Mouse (Mus musculus): ENCODE data around the gene Ppp1r9a. TPM values are rescaled to one million over a fixed set of nuclear protein-coding genes. Genes with fewer than 3 reads are reported as not detected.

The Ppp1r9a gene
- total RNA-seq, 2 experiments from 2014 or later: 171 TPM

DNA sequence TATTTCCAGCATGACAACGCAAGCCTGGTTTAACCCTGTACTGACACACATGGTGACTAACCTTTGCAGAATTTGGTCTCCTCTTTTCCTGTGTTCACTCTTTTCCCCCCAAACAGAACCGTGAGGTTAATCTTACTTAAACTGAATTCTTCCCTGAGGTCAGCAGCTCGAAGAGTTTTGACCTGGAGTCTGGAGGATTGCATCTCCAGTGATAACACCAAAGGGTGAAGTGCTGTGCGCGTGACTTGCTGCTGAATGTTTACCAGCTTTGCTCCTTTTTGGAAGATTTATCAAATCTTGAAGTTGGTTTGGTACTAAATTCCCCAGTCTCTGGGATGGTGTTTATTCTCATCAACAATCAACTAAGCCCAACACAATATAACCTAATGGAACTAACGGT is 252.1 kb downstream of the Ppp1r9a start:
- DNase-seq (ENCODE audit: low spot score in 2 of 2): no peak
- no peak for TF ChIP-seq CTCF (conservative IDR thresholded peaks at IDR 0.05)
- Histone ChIP-seq H3K4me3 (no peak overlapping the region), H3K27ac (no peak overlapping the region)

DNA sequence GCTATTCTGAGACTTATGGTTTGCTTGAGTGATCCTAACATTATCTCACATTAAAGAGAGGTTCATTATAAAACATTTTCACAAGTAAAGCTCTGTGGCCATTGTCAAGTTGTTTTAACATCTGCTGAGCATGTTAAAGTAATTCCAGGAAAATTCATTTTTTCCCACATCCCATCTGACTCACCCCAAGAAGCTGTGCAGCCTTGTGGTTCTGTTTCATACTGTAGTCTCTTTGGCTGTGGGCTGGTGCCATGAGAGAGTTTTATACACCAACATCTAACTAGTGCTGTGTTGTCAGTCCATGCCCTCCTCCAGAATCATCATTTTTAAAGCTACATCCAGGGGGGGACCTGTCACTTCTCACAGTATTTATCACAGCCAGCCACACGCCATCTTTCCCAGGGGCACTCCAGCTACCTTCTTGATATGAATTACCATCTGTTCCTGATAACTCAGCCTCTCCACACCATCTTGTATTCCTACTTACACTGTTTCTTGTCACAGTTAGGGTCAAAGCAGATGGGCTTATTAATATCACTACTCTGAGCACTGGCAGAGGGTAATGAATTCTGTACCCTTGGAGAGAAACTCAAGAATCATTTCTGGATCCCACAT is 252.7 kb downstream of the Ppp1r9a start:
- H3K4me3 ChIP-seq: no peak overlapping the region
- DNase-seq (ENCODE audit: low spot score in 2 of 2): no peak
- no peak for TF ChIP-seq CTCF (conservative IDR thresholded peaks at IDR 0.05)
- H3K27ac ChIP-seq: no peak overlapping the region

DNA sequence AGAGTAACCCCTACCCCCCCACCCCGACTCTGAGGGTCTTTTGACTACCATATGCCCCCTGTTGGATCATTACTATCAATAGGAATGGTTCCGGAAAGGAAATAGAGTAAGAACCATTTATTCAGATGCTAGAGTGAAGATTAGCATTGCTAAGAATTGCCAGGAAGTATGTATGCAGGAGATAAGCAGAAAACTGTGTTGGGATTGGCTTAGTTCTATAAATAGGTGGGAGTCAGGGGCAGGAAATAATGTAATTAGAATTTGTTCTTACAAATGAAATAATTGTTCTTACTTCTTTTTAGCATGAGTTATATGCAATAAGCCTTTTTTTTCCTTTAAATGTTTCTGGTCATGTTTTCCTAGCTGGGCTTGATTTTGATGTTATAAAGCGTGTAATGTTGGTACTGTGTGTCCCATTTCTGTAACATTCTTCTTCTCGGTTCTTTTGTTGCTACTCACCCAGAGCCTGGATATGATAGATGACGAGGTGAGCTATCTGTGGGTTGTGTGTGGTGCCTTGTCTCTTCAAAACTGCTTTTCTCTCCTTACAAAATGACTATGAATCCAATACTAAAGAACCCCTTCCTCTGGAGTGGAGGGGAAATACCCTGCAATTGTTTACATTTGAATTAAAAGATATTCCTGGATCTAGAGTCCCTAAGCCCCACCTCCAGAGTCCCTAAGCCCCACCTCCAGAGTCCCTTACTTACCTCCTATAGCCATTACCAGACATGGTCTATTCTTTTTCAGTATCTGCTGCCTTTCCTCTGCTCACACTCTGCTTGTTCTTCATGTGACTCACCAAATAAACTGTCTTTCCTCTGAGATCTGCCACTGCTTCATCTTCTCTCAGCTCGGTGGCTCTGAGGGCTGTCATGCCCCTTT is 254.1 kb downstream of the Ppp1r9a start:
- no peak overlapping the region for H3K4me3 ChIP-seq
- TF ChIP-seq CTCF (conservative IDR thresholded peaks at IDR 0.05): no peak
- no peak for DNase-seq (ENCODE audit: low spot score in 2 of 2)
- H3K27ac ChIP-seq: no peak overlapping the region

DNA sequence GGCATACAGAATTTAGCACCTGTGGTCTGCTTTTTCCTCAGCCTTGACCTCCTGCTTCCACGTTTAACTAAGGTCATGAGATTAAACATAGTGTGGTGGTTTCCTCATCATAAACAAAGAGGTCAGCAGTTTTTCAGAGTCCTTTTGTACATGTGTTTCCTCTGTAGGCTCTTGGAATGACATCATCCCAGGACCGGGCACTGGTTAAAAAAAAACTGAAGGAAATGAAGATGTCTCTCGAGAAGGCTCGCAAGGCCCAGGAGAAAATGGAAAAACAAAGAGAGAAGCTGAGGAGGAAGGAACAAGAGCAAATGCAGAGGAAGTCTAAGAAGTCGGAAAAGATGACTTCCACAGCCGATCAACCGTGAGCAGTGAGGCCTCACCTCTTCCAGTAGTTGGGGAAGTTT is 256.7 kb downstream of the Ppp1r9a start:
- no peak for DNase-seq (ENCODE audit: low spot score in 2 of 2)
- Histone ChIP-seq H3K4me3 (no peak overlapping the region), H3K27ac (no peak overlapping the region)
- TF ChIP-seq CTCF (conservative IDR thresholded peaks at IDR 0.05): no peak

- no peak for TF ChIP-seq CTCF (conservative IDR thresholded peaks at IDR 0.05)
- no peak for DNase-seq (ENCODE audit: low spot score in 2 of 2)
- Histone ChIP-seq H3K27ac (no peak overlapping the region), H3K4me3 (no peak overlapping the region)
Measured at GRCm38 (mm10) chr6:5162052-5162451, 259.3 kb downstream of the Ppp1r9a start.

DNA sequence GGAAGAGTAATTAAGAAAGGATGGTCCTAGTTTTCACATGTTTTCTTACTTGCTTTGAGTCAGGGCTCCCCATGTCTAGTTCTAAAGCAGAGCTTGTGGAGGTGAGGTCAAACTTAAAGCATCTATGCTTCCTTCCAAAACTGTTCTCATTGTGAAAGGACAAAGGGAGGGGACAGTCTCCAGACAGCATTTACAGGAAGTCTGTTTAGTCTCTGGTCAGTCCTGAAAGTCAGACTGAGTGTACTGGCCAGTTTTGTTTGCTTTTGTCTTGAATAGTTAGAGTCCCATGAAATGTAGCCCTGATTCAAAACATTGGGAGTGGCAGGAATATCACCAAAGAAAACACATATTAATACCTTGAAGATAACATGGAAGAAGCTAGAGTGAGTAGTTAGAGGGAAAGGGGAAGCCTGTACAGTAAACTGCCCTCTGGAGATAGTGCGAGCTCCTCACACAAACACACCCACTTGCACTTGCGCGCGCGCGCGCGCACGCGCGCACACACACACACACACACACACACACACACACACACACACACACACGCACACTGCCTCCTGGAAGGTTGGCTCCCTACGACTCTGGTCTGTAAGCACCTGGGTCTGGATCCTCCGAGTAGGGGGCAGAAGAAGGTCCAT is 260.9 kb downstream of the Ppp1r9a start:
- Histone ChIP-seq H3K27ac (no peak overlapping the region), H3K4me3 (no peak overlapping the region)
- no peak for DNase-seq (ENCODE audit: low spot score in 2 of 2)
- no peak for TF ChIP-seq CTCF (conservative IDR thresholded peaks at IDR 0.05)

DNA sequence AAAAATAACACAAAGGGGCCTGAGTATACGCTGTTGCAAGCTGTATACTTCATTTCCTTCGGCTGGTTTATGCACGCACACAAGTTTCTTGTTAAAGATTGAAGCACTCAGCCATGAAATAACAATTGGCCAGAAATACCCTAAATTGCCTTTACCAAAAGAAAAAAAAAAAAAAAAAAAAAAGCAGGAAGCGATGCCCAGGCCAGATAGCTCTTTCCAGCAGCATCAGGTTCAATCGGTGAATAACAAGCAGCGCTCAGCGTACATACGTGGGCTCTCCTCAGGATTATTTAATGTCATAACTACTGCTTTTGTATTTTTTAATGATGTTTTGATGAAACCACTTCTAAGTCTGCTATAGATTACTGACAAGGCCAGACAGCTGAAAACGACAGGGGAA is 262.1 kb downstream of the Ppp1r9a start:
- no peak overlapping the region for H3K4me3 ChIP-seq
- no peak for DNase-seq (ENCODE audit: low spot score in 2 of 2)
- no peak overlapping the region for H3K27ac ChIP-seq
- TF ChIP-seq CTCF (conservative IDR thresholded peaks at IDR 0.05): no peak

DNA sequence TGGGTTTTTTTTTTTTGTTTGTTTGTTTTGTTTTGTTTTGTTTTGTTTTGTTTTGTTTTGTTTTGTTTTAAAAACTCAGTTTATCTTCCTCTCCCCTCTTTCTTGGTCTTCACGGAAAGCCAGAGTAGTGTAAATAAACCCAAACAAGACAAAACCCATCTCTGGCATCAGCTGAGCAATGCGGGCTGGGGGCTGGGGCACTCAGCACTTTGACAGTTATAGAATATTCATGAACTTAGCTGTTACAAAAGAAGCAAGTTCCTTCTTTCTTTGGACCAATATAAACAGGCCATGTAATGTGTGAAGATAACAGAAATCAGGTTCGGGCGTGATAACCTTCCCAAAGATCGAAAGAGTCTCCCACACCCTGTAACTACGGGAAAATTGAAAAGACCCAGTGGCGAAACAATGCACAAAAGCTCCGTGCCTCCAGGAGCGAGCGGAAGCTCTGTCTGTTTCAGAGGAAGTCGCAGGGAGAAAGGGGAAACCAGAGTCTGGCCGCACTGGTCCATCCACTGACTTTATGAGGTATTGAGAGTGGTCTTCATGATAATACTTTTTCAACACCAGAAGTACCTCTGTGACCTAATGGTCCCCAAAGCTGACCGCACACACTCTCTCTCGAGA is 264.4 kb downstream of the Ppp1r9a start:
- TF ChIP-seq CTCF (conservative IDR thresholded peaks at IDR 0.05): no peak
- Histone ChIP-seq H3K27ac (peak overlapping the region; percentile 64), H3K4me3 (peak overlapping the region; percentile 17; the same call in 1 of the 2 replicates)
- DNase-seq (ENCODE audit: low spot score in 2 of 2): no peak

DNA sequence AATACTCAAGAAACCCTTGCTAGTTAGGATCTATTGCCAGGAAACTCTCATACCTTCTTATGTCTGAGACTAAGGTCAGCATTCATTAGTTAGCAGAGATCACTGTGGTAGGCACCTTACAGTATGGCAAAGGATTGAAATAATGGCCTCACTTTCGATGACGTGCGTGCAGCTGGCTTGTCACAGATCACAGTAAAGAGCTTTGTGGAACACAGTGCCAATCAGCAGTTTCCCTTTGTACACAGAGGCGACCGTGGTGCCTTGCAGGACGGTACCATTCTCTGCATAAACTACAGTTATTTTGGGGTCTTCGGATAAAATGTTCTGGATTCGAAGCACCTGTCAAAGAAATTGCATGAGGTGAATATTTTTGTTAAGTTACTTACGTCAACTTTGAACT is 265.4 kb downstream of the Ppp1r9a start:
- no peak for TF ChIP-seq CTCF (conservative IDR thresholded peaks at IDR 0.05)
- Histone ChIP-seq H3K27ac (peak overlapping the region; percentile 64; the same call in 1 of the 2 replicates), H3K4me3 (no peak overlapping the region)
- no peak for DNase-seq (ENCODE audit: low spot score in 2 of 2)

DNA sequence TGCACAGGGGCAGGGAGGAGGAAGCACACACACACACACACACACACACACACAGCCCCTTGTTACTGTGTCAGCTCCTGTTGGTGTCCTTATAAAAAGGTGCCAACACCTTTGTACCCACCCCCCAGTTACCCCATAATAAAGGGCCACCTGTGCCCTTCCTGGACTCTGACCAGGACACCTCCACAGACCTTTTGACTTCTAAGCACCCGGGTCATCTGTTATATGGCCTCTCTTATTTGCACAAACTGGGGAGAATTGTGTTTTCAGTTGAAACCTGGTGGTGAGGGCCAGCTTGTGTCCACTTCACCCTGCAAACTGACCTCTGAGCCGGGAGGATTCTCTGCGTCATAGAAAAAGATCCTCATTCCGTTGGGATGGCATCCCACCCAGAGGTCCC is 268.7 kb downstream of the Ppp1r9a start:
- H3K4me3 ChIP-seq: no peak overlapping the region
- DNase-seq (ENCODE audit: low spot score in 2 of 2): no peak
- no peak for TF ChIP-seq CTCF (conservative IDR thresholded peaks at IDR 0.05)
- no peak overlapping the region for H3K27ac ChIP-seq

DNA sequence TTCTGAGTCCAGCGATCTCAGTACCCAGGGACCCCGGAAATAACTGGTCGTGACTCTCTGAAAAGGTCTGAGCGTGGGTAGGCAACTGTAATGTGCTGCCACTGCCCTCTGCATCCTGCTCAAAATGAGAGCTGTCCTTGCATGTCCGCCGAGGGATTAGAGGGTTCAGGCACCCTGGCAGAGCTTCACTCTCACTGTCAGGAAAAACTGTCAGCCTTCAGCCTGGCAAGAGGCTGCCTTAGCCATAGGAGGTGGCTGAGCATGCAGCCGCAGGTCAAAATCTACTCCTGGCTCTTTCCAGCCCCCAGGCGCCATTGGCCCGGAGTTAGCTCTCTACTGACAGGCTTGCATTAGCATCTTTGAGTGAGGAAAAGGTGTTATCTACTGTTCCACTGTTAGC is 269.9 kb downstream of the Ppp1r9a start:
- no peak overlapping the region for H3K27ac ChIP-seq
- no peak for TF ChIP-seq CTCF (conservative IDR thresholded peaks at IDR 0.05)
- no peak for DNase-seq (ENCODE audit: low spot score in 2 of 2)
- no peak overlapping the region for H3K4me3 ChIP-seq

- Histone ChIP-seq H3K27ac (no peak overlapping the region), H3K4me3 (no peak overlapping the region)
- DNase-seq (ENCODE audit: low spot score in 2 of 2): no peak
- TF ChIP-seq CTCF (conservative IDR thresholded peaks at IDR 0.05): no peak
Measured at GRCm38 (mm10) chr6:5174179-5174812, 271.6 kb downstream of the Ppp1r9a start.
